Mouse (Mus musculus): ENCODE results near the gene Cpa4. TPM values are rescaled to one million over a fixed set of nuclear protein-coding genes. Genes with fewer than 3 reads are reported as not detected.

The Cpa4 gene
- total and polyA plus RNA-seq, 3 experiments: not detected

GRCm38 (mm10) chr6:30554621-30555170 is 13.5 kb upstream of the Cpa4 start:
- DNase-seq (ENCODE audit: extremely low read depth): no peak
- Histone ChIP-seq H3K27ac (ENCODE audit: insufficient read depth, low read depth) (no peak overlapping the region), H3K4me3 (replicated peaks in 1 of 3; ENCODE audit: low read depth in 2 of 3, low read length in 2 of 3, poor library complexity in 1 of 3) (no peak overlapping the region), H3K4me2 (ENCODE audit: insufficient read depth, low read depth, poor library complexity, severe bottlenecking) (no peak overlapping the region), H3K79me2 (replicated peaks; ENCODE audit: control insufficient read depth, extremely low read depth, insufficient read depth, poor library complexity, severe bottlenecking) (no peaks in the 10 kb centered on the region), H3K9ac (ENCODE audit: insufficient read depth, low read depth) (no peak overlapping the region), H3K4me1 (ENCODE audit: control insufficient read depth in 1 of 2, insufficient read depth in 2 of 2) (peaks cover 0 to 2% of the 10 kb centered on the region in 2 experiments; a peak in 2 of 4 replicates), H3K36me3 (replicated peaks in 1 of 2; ENCODE audit: control insufficient read depth in 1 of 2, insufficient read depth in 1 of 2, low read length in 1 of 2) (no peaks in the 10 kb centered on the region), H3K9me3 (replicated peaks; ENCODE audit: low read length) (no peaks in the 10 kb centered on the region), H3K27me3 (replicated peaks) (no peaks in the 10 kb centered on the region)
- dilution Hi-C loops (cut with MboI; ENCODE audit: extremely low pct_ligation_motif_present, extremely low pct_unique_long_range_greater_than_20kb, low sequenced_read_pairs): no loop called here
- in situ Hi-C loops (cut with MboI; ENCODE audit: low pct_ligation_motif_present, low pct_unique_long_range_greater_than_20kb, low sequenced_read_pairs): no loop called here
- no peak for TF ChIP-seq ELF1 (IDR thresholded peaks at IDR 0.05; ENCODE audit: low read depth, low read length)
- TF ChIP-seq MAX (IDR thresholded peaks at IDR 0.05; ENCODE audit: low read length): no peak
- no peak for TF ChIP-seq ZNF384 (IDR thresholded peaks at IDR 0.05; ENCODE audit: low read depth, low read length)
- TF ChIP-seq CHD2 (IDR thresholded peaks at IDR 0.05; ENCODE audit: low read length): no peak
- TF ChIP-seq EP300 (IDR thresholded peaks at IDR 0.05; ENCODE audit: low read length): no peak
- no peak for TF ChIP-seq MEF2A (IDR thresholded peaks at IDR 0.05; ENCODE audit: borderline replicate concordance, low read depth, low read length)
- no peak for TF ChIP-seq SIN3A (IDR thresholded peaks at IDR 0.05; ENCODE audit: low read length)
- no peak for TF ChIP-seq MXI1 (IDR thresholded peaks at IDR 0.05; ENCODE audit: low read depth, low read length)
- TF ChIP-seq NELFE (IDR thresholded peaks at IDR 0.05; ENCODE audit: low read depth, low read length): no peak
- no peak for TF ChIP-seq JUN (IDR thresholded peaks at IDR 0.05; ENCODE audit: insufficient read depth, low read depth, low read length)
- TF ChIP-seq MAFK (IDR thresholded peaks at IDR 0.05; ENCODE audit: insufficient replicate concordance, low read length): no peak
- TF ChIP-seq IRF4 (IDR thresholded peaks at IDR 0.05; ENCODE audit: low read depth, low read length): no peak
- TF ChIP-seq PAX5 (IDR thresholded peaks at IDR 0.05; ENCODE audit: low read length): no peak
- TF ChIP-seq CHD1 (IDR thresholded peaks at IDR 0.05; ENCODE audit: low read depth, low read length): no peak
- TF ChIP-seq BHLHE40 (IDR thresholded peaks at IDR 0.05; ENCODE audit: low read depth, low read length): no peak
- no peak for TF ChIP-seq ZMIZ1 (IDR thresholded peaks at IDR 0.05; ENCODE audit: low read depth, low read length)
- TF ChIP-seq JUND (conservative IDR thresholded peaks at IDR 0.05; ENCODE audit: low read depth, low read length): no peak
- TF ChIP-seq TBP (conservative IDR thresholded peaks at IDR 0.05; ENCODE audit: low read depth, low read length): no peak
- TF ChIP-seq TCF12 (IDR thresholded peaks at IDR 0.05; ENCODE audit: low read depth, low read length): no peak

GRCm38 (mm10) chr6:30556080-30556479 is 12.1 kb upstream of the Cpa4 start:
- H3K79me2 ChIP-seq (replicated peaks; ENCODE audit: control insufficient read depth, extremely low read depth, insufficient read depth, poor library complexity, severe bottlenecking): no peaks in the 10 kb centered on the region
- H3K9ac ChIP-seq (ENCODE audit: insufficient read depth, low read depth): no peak overlapping the region
- in situ Hi-C loops (cut with MboI; ENCODE audit: low pct_ligation_motif_present, low pct_unique_long_range_greater_than_20kb, low sequenced_read_pairs): no loop called here
- no peaks in the 10 kb centered on the region for H3K9me3 ChIP-seq (replicated peaks; ENCODE audit: low read length)
- no peak overlapping the region for H3K27ac ChIP-seq (ENCODE audit: insufficient read depth, low read depth)
- H3K4me2 ChIP-seq (ENCODE audit: insufficient read depth, low read depth, poor library complexity, severe bottlenecking): no peak overlapping the region
- no peak for DNase-seq (ENCODE audit: extremely low read depth)
- H3K27me3 ChIP-seq (replicated peaks): no peaks in the 10 kb centered on the region
- dilution Hi-C loops (cut with MboI; ENCODE audit: extremely low pct_ligation_motif_present, extremely low pct_unique_long_range_greater_than_20kb, low sequenced_read_pairs): no loop called here
- H3K36me3 ChIP-seq (replicated peaks in 1 of 2; ENCODE audit: control insufficient read depth in 1 of 2, insufficient read depth in 1 of 2, low read length in 1 of 2): no peaks in the 10 kb centered on the region
- H3K4me1 ChIP-seq (ENCODE audit: control insufficient read depth in 1 of 2, insufficient read depth in 2 of 2): no peaks in the 10 kb centered on the region
- TF ChIP-seq E2F4 (IDR thresholded peaks at IDR 0.05; ENCODE audit: insufficient replicate concordance, low read depth, low read length) (no peak), MXI1 (IDR thresholded peaks at IDR 0.05; ENCODE audit: low read depth, low read length) (no peak), CHD2 (IDR thresholded peaks at IDR 0.05; ENCODE audit: low read length) (no peak), ZMIZ1 (IDR thresholded peaks at IDR 0.05; ENCODE audit: low read depth, low read length) (no peak), JUND (conservative IDR thresholded peaks at IDR 0.05; ENCODE audit: low read depth, low read length) (no peak), TCF12 (IDR thresholded peaks at IDR 0.05; ENCODE audit: low read depth, low read length) (no peak), GABPA (IDR thresholded peaks at IDR 0.05; ENCODE audit: insufficient replicate concordance, low read depth, low read length) (no peak), EP300 (IDR thresholded peaks at IDR 0.05; ENCODE audit: low read length) (no peak), CHD1 (IDR thresholded peaks at IDR 0.05; ENCODE audit: low read depth, low read length) (no peak), POLR2AphosphoS2 (IDR thresholded peaks at IDR 0.05; ENCODE audit: low read depth, low read length) (no peak), MYC (IDR thresholded peaks at IDR 0.05; ENCODE audit: low read depth, low read length) (no peak), MEF2A (IDR thresholded peaks at IDR 0.05; ENCODE audit: borderline replicate concordance, low read depth, low read length) (no peak), UBTF (IDR thresholded peaks at IDR 0.05; ENCODE audit: low read depth, low read length) (no peak), NELFE (IDR thresholded peaks at IDR 0.05; ENCODE audit: low read depth, low read length) (no peak), PAX5 (IDR thresholded peaks at IDR 0.05; ENCODE audit: low read length) (no peak), SIN3A (IDR thresholded peaks at IDR 0.05; ENCODE audit: low read length) (no peak), SMC3 (IDR thresholded peaks at IDR 0.05; ENCODE audit: low read depth, low read length) (no peak)
- H3K4me3 ChIP-seq (replicated peaks in 1 of 3; ENCODE audit: low read depth in 2 of 3, low read length in 2 of 3, poor library complexity in 1 of 3): no peak overlapping the region
